Mouse (Mus musculus) liver, embryonic 13.5 days (tissue): Measurements from ENCODE around the gene Ppfia4. TPM values are rescaled to one million over a fixed set of nuclear protein-coding genes. Genes with fewer than 3 reads are reported as not detected.

Experiments
- ATAC-seq: fragments of 200-750 bp; cut with Nextera tagmentation; 2 replicates; pipeline ENCODE4 v1.8.0; 2017; ENCODE audit warnings: low read depth, mild to moderate bottlenecking, moderate number of reproducible peaks, moderate library complexity
- DNase-seq: peaks from one replicate; pipeline ENCODE4 v3.0.0; 2022
- H3K27ac ChIP-seq: fragments of 300-500 bp; sonication (generic); 2 replicates; pipeline ENCODE4 v1.5.1; 2015; ENCODE audit warnings: moderate library complexity, mild to moderate bottlenecking, inconsistent platforms
- H3K27me3 ChIP-seq: fragments of 300-500 bp; sonication (generic); 2 replicates; pipeline ENCODE4 v1.6.1; 2015; ENCODE audit warnings: mild to moderate bottlenecking, inconsistent platforms
- H3K36me3 ChIP-seq: fragments of 300-500 bp; sonication (generic); 2 replicates; pipeline ENCODE4 v1.6.1; 2015; ENCODE audit warnings: mild to moderate bottlenecking, inconsistent platforms
- H3K4me1 ChIP-seq: fragments of 300-500 bp; sonication (generic); replicated peaks from 2 replicates; pipeline ENCODE4 v1.6.1; 2015; ENCODE audit warnings: inconsistent platforms
- H3K4me2 ChIP-seq: fragments of 300-500 bp; sonication (generic); 2 replicates; pipeline ENCODE4 v1.6.1; 2015; ENCODE audit warnings: inconsistent platforms, mild to moderate bottlenecking, moderate library complexity
- H3K4me3 ChIP-seq: fragments of 300-500 bp; sonication (generic); replicated peaks from 2 replicates; pipeline ENCODE4 v1.5.1; 2015; ENCODE audit warnings: mild to moderate bottlenecking, inconsistent platforms
- H3K9ac ChIP-seq: fragments of 300-500 bp; sonication (generic); 2 replicates; pipeline ENCODE4 v1.6.1; 2015; ENCODE audit warnings: mild to moderate bottlenecking, inconsistent platforms
- H3K9me3 ChIP-seq: fragments of 300-500 bp; sonication (generic); replicated peaks from 2 replicates; pipeline ENCODE4 v1.6.1; 2016; ENCODE audit warnings: inconsistent platforms
- WGBS: fragments of 180-500 bp; shearing (Covaris S2); methylation state at CpG from one replicate; pipeline ENCODE4 v1.1.7; 2015; ENCODE audit not compliant: insufficient replicate concordance; 5-methylcytosine and 5-hydroxymethylcytosine counted together
- polyA plus RNA-seq: library from polyadenylated mRNA; unstranded; fragments of >200 nt; fragmentation: Nextera tagmentation; extraction: Ambion mirVana; gene quantifications from 2 replicates; pipeline ENCODE4 v1.2.1, GENCODE M21; 2015

Gene Ppfia4
- polyA plus RNA-seq, 1 experiment from 2014 or later: 1.1 TPM

- 74% methylated on average over 11 of the region's 11 CpGs for WGBS
- no peak overlapping the region; the same call in 1 of the 2 replicates for H3K27ac ChIP-seq
- ATAC-seq: no peak
These were observed 4.4 kb upstream of the Ppfia4 start for GRCm38 (mm10) chr1:134336958-134337710.

GRCm38 (mm10) chr1:134335924-134336810 is 3.4 kb upstream of the Ppfia4 start:
- H3K4me1 ChIP-seq: peaks cover 29% of the 10 kb centered on the region
- H3K9me3 ChIP-seq: no peaks in the 10 kb centered on the region
- DNase-seq (peak; percentile 28), ATAC-seq (no peak)
- H3K9ac ChIP-seq: no peak overlapping the region
- no peaks in the 10 kb centered on the region for H3K27me3 ChIP-seq
- H3K27ac ChIP-seq: no peak overlapping the region
- H3K36me3 ChIP-seq: no peaks in the 10 kb centered on the region
- H3K4me2 ChIP-seq: no peak overlapping the region
- H3K4me3 ChIP-seq: no peak overlapping the region
- 65% methylated on average over 12 of the region's 12 CpGs for WGBS

More at GRCm38 (mm10) chr1:134336958-134337710, 4.4 kb upstream of the Ppfia4 start:
- Histone ChIP-seq H3K27me3 (0 out of 2 replicates have a peak, but pooled peaks cover 5% of the 10 kb centered on the region), H3K4me3 (no peak overlapping the region), H3K9me3 (no peaks in the 10 kb centered on the region), H3K36me3 (no peaks in the 10 kb centered on the region), H3K9ac (no peak overlapping the region), H3K4me1 (peaks cover 29% of the 10 kb centered on the region), H3K4me2 (no peak overlapping the region)
- DNase-seq: no peak

GRCm38 (mm10) chr1:134335211-134335923 is 2.6 kb upstream of the Ppfia4 start:
- H3K4me2 ChIP-seq: no peak overlapping the region
- peaks cover 29% of the 10 kb centered on the region for H3K4me1 ChIP-seq
- no peak for ATAC-seq
- no peaks in the 10 kb centered on the region for H3K9me3 ChIP-seq
- H3K27ac ChIP-seq: no peak overlapping the region
- H3K36me3 ChIP-seq: no peaks in the 10 kb centered on the region
- H3K9ac ChIP-seq: no peak overlapping the region
- WGBS: 59% methylated on average over 13 of the region's 13 CpGs
- no peak overlapping the region for H3K4me3 ChIP-seq
- H3K27me3 ChIP-seq: no peaks in the 10 kb centered on the region
- DNase-seq: no peak

GRCm38 (mm10) chr1:134334111-134334827 is 1.5 kb upstream of the Ppfia4 start:
- Histone ChIP-seq H3K4me1 (peaks cover 29% of the 10 kb centered on the region), H3K27ac (no peak overlapping the region), H3K9ac (no peak overlapping the region), H3K9me3 (no peaks in the 10 kb centered on the region), H3K27me3 (no peaks in the 10 kb centered on the region), H3K4me3 (no peak overlapping the region), H3K4me2 (no peak overlapping the region), H3K36me3 (no peaks in the 10 kb centered on the region)
- DNase-seq: no peak
- ATAC-seq: no peak; the same call in 1 of the 2 replicates
- 37% methylated on average over 7 of the region's 7 CpGs for WGBS

- Histone ChIP-seq H3K4me1 (peaks cover 29% of the 10 kb centered on the region), H3K4me2 (no peak overlapping the region), H3K36me3 (no peaks in the 10 kb centered on the region), H3K9me3 (no peaks in the 10 kb centered on the region), H3K4me3 (no peak overlapping the region), H3K9ac (no peak overlapping the region), H3K27ac (no peak overlapping the region), H3K27me3 (no peaks in the 10 kb centered on the region)
- 69% methylated on average over 10 of the region's 10 CpGs for WGBS
- no peak for DNase-seq
- no peak for ATAC-seq
These were observed 813 bp upstream of the Ppfia4 start for GRCm38 (mm10) chr1:134333371-134334110.

GRCm38 (mm10) chr1:134331879-134332635 is 671 bp downstream of the Ppfia4 start:
- no peaks in the 10 kb centered on the region for H3K36me3 ChIP-seq
- 39% methylated on average over 20 of the region's 20 CpGs for WGBS
- DNase-seq: peak; percentile 46
- H3K4me2 ChIP-seq: no peak overlapping the region
- H3K4me1 ChIP-seq: peaks cover 29% of the 10 kb centered on the region
- H3K9ac ChIP-seq: no peak overlapping the region
- no peaks in the 10 kb centered on the region for H3K27me3 ChIP-seq
- H3K27ac ChIP-seq: no peak overlapping the region
- ATAC-seq: no peak
- no peaks in the 10 kb centered on the region for H3K9me3 ChIP-seq
- H3K4me3 ChIP-seq: no peak overlapping the region

- no peak overlapping the region for H3K4me2 ChIP-seq
- H3K4me3 ChIP-seq: no peak overlapping the region
- H3K9ac ChIP-seq: no peak overlapping the region
- no peak for ATAC-seq
- H3K9me3 ChIP-seq: no peaks in the 10 kb centered on the region
- no peaks in the 10 kb centered on the region for H3K4me1 ChIP-seq
- H3K27me3 ChIP-seq: no peaks in the 10 kb centered on the region
- 80% methylated on average over 12 of the region's 12 CpGs for WGBS
- no peaks in the 10 kb centered on the region for H3K36me3 ChIP-seq
- no peak for DNase-seq
- H3K27ac ChIP-seq: no peak overlapping the region
These were observed 5.8 kb downstream of the Ppfia4 start for GRCm38 (mm10) chr1:134326841-134327346.

GRCm38 (mm10) chr1:134322591-134322990 is 10.1 kb downstream of the Ppfia4 start:
- no peaks in the 10 kb centered on the region for H3K36me3 ChIP-seq
- no peak overlapping the region for H3K4me2 ChIP-seq
- ATAC-seq: no peak
- no peaks in the 10 kb centered on the region for H3K27me3 ChIP-seq
- no peak overlapping the region for H3K9ac ChIP-seq
- no peaks in the 10 kb centered on the region for H3K9me3 ChIP-seq
- no peak overlapping the region for H3K4me3 ChIP-seq
- no peak overlapping the region for H3K27ac ChIP-seq
- 63% methylated on average over 6 of the region's 6 CpGs for WGBS
- DNase-seq: no peak
- no peaks in the 10 kb centered on the region for H3K4me1 ChIP-seq

GRCm38 (mm10) chr1:134320691-134321301 is 11.9 kb downstream of the Ppfia4 start:
- WGBS: 54% methylated on average over 14 of the region's 14 CpGs
- no peaks in the 10 kb centered on the region for H3K36me3 ChIP-seq
- no peaks in the 10 kb centered on the region for H3K27me3 ChIP-seq
- no peak overlapping the region for H3K9ac ChIP-seq
- no peak overlapping the region for H3K27ac ChIP-seq
- H3K9me3 ChIP-seq: no peaks in the 10 kb centered on the region
- no peaks in the 10 kb centered on the region for H3K4me1 ChIP-seq
- DNase-seq (no peak), ATAC-seq (no peak)
- no peak overlapping the region for H3K4me2 ChIP-seq
- no peak overlapping the region for H3K4me3 ChIP-seq
